Mouse (Mus musculus) ovary, postnatal 10 days (tissue): Measurements from ENCODE around the gene Olfr453.

ENCODE experiments used
- DNase-seq: peaks from one replicate; pipeline ENCODE4 v3.0.0; 2022; ENCODE audit warnings: low spot score

Gene Olfr453

DNA sequence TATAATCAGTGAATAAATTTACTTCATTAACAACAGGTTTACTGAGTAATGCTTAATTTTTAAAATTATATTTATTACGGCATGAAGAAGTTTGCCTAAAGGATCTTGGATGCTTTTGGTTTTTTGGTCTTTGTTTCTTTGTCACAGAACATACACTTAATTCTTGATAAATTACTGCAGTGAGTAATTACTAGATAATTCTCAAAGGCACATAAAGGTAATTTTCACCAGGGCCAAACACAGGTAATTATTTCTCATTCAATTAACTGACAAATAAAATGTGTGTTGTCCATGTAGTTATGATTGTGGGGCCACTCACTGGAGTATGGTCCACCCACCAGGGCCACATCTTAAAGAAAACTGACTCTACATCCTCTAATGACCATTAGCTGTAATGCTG, at the start of gene Olfr453:
Gene Olfr453, plus strand, starts transcription at position 301 of the 400 bp plus-strand sequence.
- DNase-seq = no peak

DNA sequence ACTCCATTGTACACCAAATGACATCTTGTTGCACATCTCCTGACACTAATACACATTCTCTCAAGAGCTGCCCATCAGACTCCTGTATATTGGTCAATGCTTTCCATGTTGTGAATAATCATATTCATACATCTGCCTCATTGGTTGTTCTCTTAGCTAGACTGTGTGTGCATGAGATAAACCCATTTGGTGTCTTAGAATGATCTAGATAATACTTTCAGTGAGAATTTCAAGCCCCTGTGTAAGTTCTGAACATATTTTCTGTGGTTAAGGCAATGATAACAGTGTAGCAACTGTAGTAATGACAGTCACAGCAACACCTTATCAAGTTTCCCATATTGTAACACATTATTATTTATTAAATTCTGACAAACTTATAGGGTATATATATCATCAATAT, 49.4 kb upstream of the Olfr453 start:
- no peak for DNase-seq

DNA sequence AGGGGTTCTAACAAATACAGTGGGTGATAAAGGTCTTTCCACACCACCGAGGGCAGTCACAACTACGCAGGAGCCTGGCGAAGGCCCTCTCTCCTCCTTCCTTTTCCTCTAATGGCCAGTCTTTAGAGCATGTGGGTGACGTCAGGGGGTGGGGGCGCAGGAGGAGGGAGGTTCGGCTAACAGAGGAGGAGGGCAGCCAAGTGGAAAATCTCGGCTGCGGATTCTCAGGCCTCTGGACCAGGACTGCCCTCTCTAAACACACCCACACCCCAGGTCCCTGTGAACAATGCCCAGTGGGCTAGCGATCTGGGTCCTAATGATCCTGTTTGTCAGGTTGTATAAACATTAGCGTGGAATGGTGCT, 47.0 kb upstream of the Olfr453 start:
- peak; percentile 35 for DNase-seq

DNA sequence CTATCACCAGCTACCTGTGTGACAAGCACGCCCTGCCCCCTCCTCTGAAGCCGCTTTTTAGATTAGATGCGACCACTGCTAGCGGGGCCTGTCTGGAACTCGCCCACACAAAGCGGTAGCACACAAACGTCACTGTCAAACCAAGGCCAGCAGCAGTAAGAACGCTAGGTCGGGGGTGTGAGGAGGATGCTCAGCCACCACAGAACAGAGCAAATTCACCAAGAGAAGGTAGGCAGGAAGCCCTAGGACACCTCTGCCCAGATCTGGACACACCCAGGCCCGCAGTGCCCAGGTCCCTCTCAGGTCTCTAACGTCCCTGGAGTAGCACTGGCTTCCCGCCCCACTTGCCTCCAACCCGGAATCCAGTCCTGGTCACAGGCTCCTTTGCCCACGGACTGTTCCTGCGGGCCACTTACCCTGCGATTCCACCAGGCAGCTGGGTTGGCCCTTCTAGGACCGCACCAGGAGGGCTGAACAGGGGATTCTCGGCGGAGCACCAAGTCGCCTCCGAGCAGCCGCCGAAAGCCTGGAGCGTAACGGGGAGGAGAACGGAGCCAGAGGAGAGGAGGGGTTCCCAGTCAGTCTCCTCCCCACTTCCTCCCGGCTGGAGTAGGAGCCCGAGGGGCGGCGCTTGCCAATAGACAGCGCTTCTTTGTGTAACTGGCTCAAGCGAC, 46.5 kb upstream of the Olfr453 start:
- DNase-seq = peak; percentile 56

DNA sequence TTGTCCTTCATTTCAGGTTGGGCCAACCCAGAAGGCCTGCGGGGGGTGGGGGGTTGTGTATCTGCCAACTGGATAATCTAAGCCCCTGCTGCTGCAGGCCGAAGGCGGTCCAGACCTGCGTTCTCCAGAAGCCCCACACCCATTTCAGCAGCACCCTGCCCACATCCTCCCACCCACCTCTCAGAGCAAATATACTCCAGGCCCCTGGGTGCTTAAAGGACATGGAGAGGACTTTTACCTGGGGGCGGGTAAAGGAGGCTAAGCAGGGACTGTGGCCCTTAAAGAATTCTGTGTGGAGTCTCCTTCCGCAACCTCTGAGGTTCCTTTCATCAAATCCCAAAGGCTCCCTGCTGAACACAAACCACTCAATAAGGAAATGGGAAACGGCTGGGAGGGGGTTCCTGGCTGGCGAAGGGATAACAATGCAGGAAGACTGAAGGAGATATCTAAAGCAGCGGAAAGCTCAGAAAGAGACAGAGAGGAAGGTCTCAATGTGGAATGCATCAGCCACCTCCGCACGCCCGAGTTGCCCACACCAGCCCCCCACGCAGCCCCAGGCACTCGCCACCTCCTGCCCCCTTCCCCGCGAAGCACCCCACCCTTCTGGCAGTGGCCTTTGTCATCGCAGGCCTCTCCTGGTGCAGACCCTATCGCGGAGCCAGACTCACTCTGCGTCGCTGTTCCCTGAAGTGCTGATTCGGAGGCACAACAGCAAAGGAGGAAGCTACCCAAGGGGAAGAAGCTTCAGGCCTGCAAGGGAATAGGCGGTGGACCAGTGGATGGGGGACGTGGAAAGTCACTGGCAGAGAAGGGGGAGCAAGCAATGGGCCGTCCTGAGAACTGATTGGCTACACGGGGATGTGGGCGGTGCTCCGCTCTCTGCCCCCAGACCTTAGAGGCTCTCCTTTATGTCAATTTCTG, 29.6 kb upstream of the Olfr453 start, which contains the start of gene Tcaf1:
Gene Tcaf1, minus strand, starts transcription at position 798 of the 921 bp plus-strand sequence.
- DNase-seq = peak; percentile 46

DNA sequence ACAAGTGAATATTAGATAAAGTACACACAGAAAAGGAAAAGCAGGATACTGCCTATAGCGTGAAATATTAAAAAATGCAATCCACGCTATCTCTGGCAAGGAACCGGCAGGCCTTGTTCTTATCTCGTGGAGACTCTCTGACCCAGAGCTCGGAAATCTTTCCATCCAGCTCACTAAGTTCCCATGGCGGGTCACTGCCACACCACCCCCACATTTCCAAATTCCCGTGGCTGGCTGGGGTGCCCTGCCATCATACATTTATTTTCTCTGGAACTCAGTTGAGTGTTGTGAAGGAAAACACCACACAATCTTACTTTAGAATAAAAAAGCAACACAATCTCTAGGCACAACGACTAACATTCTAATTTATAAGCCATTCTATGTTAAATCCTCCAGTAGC, 24.5 kb upstream of the Olfr453 start:
- no peak for DNase-seq

DNA sequence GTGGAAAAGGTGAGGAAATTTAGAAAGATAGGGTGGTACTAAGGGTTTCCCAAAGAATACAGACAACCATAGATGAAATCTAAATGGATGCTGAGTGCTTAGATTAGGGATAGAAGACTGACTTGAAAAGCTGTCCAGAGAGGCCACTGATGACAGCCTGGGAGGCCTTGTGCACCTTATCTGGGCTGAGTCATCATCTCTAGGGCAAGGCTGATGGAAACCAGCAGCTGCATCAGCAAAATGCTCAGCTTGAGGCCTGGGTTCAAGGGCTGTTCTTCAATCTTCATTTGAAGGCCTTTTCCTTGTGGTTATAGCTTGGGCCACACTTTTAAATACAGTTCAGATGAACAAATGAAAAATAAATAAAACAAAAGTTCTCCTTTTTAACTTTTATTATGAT, 21.2 kb upstream of the Olfr453 start:
- no peak for DNase-seq

DNA sequence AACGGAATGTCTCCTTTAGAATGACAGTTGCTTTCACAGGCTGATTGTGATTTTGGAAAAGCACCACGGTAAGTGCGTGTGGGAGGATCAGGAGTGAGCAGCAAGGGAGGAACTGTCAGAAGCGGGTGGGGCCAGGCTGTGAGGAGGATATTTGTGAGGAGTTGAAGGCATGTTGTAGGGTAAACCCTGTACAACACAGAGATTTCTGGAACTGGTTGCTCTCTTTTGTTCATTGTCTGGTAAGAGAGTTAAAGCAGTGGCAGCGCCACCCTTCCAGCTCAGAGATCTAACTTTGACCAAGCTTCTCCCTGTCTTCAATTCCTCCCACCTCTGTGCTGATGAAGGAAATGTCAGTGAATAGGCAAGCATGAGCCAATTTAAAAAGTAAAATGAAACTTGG, 3.1 kb downstream of the Olfr453 start:
- no peak for DNase-seq

DNA sequence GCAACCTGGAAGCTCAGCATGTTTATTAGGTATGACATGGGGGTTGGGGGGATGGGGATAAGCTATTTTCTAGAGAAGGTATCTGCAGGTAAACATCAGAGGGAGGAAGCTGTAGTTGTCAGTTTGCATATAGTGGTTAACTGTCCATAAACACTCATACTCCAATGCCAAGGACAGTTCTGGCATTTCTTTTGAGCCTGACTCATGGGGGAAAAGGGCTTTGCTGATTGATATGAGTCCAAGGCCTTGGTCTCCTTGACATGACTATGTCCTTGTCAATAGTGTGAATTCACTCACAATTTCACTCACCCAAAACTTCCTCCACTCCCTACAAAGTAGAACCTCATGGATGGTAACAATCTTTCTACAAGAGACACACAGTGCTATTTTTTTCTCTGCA, 8.7 kb downstream of the Olfr453 start:
- DNase-seq = no peak

DNA sequence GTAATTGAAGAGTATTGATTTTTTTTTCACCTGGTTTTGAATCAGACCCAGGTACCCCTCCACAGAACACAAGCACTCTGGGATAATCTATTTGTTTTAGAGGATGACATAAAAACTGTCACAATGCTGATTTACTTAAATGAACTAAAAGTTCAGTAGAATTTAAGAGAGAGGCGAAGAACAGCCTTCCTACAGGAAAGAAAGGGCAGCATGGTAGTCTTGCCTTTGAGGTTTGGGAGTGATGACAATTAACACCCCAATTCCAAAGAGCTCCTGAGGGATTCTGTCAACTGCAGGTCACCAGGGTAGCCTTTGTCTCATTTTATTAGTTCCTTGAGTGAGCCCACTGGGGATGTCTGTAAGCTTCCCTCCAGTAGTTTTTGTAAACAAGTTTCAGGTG, 16.9 kb downstream of the Olfr453 start, which contains the start of gene Olfr38:
Gene Olfr38, plus strand, starts transcription at position 301 of the 400 bp plus-strand sequence.
- DNase-seq = no peak

DNA sequence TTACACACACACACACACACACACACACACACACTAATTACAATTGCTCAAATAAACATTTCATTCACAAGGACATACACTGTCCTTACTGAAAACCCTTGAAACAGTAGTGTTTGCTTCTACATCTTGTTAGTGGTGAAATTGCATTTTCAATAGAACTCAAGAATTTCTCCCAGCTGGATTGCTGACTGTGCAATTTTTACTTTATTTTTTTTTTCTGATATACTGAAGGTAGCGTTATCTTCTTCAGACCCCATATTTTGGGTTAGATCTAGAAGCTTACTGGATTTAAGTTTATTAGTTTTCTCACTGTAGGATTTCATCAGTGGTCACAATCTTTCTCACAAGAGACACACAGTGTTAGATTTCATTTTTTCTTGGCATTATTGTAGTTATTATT, 37.9 kb downstream of the Olfr453 start:
- no peak for DNase-seq

DNA sequence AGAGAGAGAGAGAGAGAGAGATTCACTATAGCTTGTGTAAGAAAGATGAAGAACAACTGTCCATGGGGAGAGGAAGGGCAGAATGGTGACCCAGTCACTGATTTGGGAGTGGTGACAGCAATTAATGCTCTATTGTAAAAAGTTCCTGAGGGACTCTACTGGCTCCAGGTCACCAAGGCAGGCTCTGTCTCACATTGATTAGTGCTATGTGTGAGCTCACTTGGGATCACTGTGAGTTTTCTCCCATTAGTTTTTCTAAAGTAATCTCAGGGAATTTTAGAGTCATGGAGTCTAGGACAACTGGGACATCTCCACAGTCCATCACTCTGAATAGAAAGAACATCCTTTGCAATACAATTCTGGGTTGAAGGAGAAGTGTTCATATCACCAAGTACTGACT, 45.6 kb downstream of the Olfr453 start, which contains the start of gene Olfr452:
Gene Olfr452, plus strand, starts transcription at position 301 of the 400 bp plus-strand sequence.
- no peak for DNase-seq

DNA sequence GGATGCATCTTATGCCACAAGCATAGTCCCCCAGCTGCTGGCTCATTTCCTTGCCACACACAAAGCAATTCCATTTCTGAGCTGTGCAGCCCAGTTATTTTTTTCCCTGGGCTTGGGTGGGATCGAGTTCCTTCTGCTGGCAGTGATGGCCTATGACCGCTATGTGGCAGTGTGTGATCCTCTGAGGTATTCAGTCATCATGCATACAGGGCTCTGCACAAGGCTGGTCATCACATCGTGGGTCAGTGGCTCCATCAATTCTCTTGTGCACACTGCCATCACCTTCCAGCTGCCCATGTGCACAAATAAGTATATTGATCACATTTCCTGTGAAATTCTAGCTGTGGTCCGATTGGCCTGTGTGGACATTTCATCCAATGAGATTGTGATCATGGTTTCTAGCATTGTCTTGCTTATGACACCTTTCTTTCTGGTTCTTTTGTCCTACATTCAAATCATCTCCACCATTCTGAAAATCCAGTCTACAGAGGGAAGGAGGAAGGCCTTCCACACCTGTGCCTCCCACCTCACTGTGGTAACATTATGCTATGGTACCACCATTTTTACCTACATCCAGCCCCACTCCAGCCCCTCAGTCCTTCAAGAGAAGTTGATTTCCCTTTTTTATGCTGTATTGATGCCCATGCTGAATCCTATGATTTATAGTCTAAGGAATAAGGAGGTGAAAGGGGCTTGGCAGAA, 51.2 kb downstream of the Olfr453 start:
- DNase-seq = no peak

DNA sequence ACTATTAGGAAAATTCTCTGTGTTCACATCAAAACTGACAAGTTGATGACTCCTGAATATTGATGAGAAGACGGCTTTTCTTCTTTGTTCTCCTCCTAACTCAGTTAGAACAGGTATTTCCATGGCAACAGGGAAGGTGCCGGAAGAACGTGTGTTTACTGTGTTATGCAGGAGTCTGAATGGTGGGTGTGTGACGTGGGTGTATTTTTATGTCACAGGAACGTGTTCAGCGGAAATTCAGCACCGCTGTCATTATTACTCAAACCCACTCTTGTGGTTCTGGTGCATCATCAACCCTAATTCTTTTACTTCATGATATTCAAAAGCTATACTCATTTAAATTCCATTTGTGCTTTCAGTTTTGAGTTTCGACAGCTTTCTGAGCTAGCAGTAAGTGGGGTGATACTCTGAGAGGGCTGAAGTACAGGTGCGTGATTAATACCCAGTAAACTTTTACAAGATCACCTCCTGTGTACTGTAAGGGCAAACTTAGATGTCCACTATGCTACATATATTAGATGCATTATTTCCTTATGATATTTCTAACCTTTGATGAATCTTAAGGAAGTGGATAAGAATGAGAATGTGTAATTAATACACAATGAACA, 51.9 kb downstream of the Olfr453 start:
- DNase-seq = no peak

DNA sequence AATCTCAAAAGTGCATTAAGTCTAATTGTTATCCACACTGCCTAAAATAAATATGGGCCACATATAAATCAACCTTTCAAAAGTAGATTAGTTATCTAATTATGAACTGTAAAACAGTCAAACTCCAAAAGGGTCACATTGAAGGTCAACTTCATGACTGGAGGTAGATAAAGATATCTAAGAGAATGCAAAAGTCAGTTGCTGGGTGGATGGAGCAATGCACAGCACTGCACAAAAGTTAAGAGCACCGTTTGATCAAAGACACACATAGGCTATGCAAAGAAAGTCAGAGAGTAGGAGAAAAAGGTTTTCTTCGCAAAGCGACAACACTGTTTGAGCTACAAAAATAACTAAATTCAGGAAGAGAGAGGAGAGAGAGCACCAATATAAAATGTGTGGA, 55.8 kb downstream of the Olfr453 start:
- no peak for DNase-seq
